Mouse (Mus musculus) olfactory bulb, adult 2 months (tissue): ENCODE data around the gene Unc13a.

ENCODE experiments used
- CTCF ChIP-seq: fragments of 200-500 bp; IDR thresholded peaks from 2 replicates; pipeline ENCODE4 v1.5.1; 2012; ENCODE audit warnings: low read depth, mild to moderate bottlenecking, low read length, moderate library complexity; ENCODE audit not compliant: insufficient read depth
- POLR2A ChIP-seq: fragments of 200-500 bp; IDR thresholded peaks from 2 replicates; pipeline ENCODE4 v1.6.1; 2012; ENCODE audit warnings: mild to moderate bottlenecking, low read depth, low read length, moderate library complexity; ENCODE audit not compliant: insufficient read depth

DNA sequence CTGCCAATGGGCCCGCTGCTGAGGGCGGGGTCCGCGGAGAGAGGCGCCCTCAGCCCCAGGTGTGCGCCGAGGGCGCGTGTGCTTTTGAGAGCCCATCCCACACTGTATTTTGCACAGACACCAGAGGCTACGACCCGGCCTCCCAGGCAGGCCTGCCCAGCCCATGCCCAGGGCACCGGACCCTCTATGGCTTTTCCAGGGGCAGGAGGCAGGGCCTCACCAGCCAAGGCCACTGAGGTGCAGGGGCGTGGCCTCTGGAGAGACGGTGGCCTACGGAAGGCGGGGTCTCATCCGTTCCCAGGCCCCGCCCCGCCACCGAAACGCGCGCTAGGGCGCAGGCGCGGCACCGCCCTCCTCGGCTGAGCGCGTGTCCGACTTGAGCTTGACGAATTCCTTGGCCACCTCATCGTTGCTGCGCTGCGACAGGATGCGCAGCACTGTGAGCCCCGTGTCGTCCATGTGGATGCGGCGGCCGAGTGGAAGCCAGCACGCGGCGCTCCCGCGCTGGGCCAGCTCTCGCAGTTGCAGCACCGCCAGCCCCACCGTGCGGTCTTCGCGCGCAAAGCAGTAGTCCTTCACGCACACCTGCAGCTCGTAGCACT is 42.4 kb downstream of the Unc13a start:
- 0 out of 2 replicates have a peak, but pooled peaks have one; percentile 19 for TF ChIP-seq POLR2A
- TF ChIP-seq CTCF = peak; percentile 41; the same call in 1 of the 2 replicates
